Mouse (Mus musculus): ENCODE results near the gene Abcc10.

GRCm38 (mm10) chr17:46320492-46320891 is 7.7 kb downstream of the Abcc10 start:
- TF ChIP-seq CTCF (IDR thresholded peaks at IDR 0.05; ENCODE audit: extremely low read depth, insufficient read depth, low read length) (no peak), POLR2A (IDR thresholded peaks at IDR 0.05; ENCODE audit: extremely low read depth, insufficient read depth, low read length) (no peak)
